Mouse (Mus musculus) liver, postnatal 0 days (tissue): ENCODE measurements around the gene Cux1.

Experiments
- CTCF ChIP-seq: sonication (generic); IDR thresholded peaks from 2 replicates; pipeline ENCODE4 v1.5.1; 2016; ENCODE audit warnings: antibody characterized with exemption, low read depth
- EP300 ChIP-seq: IDR thresholded peaks from 2 replicates; pipeline ENCODE4 v1.6.1; 2016; ENCODE audit warnings: antibody characterized with exemption, low read depth, mild to moderate bottlenecking

DNA sequence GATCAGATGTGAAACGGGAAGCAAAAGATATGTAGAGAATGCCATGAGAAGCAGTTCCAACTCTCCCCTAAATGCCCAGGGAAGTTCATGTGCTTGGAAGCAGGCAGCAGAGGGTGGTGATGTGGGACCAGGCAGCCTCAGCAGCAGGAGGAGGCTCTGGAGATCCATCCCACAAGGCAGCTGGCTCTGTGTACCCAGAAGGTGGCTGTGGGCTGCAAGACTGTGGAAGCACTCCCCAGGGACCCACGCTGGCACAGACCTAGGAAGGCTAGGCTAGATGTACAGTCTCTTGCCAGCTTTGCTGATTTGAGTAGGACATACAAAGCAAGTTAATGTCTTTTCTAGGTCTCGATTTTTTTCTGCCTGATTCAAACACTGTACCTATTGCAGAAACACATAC, 91.0 kb downstream of the Cux1 start:
- no peak for TF ChIP-seq CTCF
- TF ChIP-seq EP300: no peak
